Mouse (Mus musculus) bone marrow macrophage, adult 2 months (primary cell): ENCODE data around the gene Wdr24. TPM values are rescaled to one million over a fixed set of nuclear protein-coding genes. Genes with fewer than 3 reads are reported as not detected.
A peak's percentile ranks its signal among the peaks of the same experiment; 100 is the strongest.
"Not testable (repeated sequence)": the region's sequence is repeated elsewhere in the genome, so short reads cannot be mapped to it uniquely, and the experiment has no call there.

ENCODE experiments used
- H3K27ac ChIP-seq: 2 replicates; pipeline ENCODE4 v1.5.1; 2012; ENCODE audit warnings: low read depth, low read length; ENCODE audit not compliant: insufficient read depth
- H3K4me1 ChIP-seq: 2 replicates; pipeline ENCODE4 v1.6.1; 2012; ENCODE audit warnings: low read length; ENCODE audit not compliant: control insufficient read depth, insufficient read depth
- H3K4me3 ChIP-seq: 2 replicates; pipeline ENCODE4 v1.5.1; 2012; ENCODE audit warnings: mild to moderate bottlenecking, low read length, moderate library complexity; ENCODE audit not compliant: insufficient read depth
- CTCF ChIP-seq: IDR thresholded peaks from 2 replicates; pipeline ENCODE4 v1.5.1; 2012; ENCODE audit warnings: low read depth, mild to moderate bottlenecking, low read length, moderate library complexity
- POLR2A ChIP-seq: IDR thresholded peaks from 2 replicates; pipeline ENCODE4 v1.6.1; 2012; ENCODE audit warnings: mild to moderate bottlenecking, low read depth, low read length, borderline replicate concordance
- polyA plus RNA-seq: library from polyadenylated mRNA; stranded (reverse); fragments of >200 nt; gene quantifications from 2 replicates; pipeline ENCODE4 v1.2.4, GENCODE M21; 2012; ENCODE audit not compliant: missing spikeins, insufficient read depth, insufficient read length

Wdr24 gene
- polyA plus RNA-seq, 1 experiment = 14.0 TPM

- TF ChIP-seq CTCF (no peak), POLR2A (no peak)
- Histone ChIP-seq H3K4me3 (peak within 1 kb of the TSS; percentile 81), H3K4me1 (peaks cover 13% of the 10 kb centered on the region), H3K27ac (peak within 1 kb of the TSS; percentile 27)
These were observed 45.3 kb downstream of the Wdr24 start, which contains the start of gene Mcrip2 for GRCm38 (mm10) chr17:25868601-25869191. Gene Mcrip2 (minus strand): TSS chr17:25868764.

- no peak overlapping the region for H3K27ac ChIP-seq
- H3K4me3 ChIP-seq = no peak overlapping the region
- H3K4me1 ChIP-seq = peaks cover 18% of the 10 kb centered on the region
- TF ChIP-seq CTCF = no peak
- TF ChIP-seq POLR2A = no peak
These were observed 46.1 kb downstream of the Wdr24 start for GRCm38 (mm10) chr17:25869498-25869897.

GRCm38 (mm10) chr17:25869954-25870353, 46.5 kb downstream of the Wdr24 start:
- peaks cover 18% of the 10 kb centered on the region for H3K4me1 ChIP-seq
- H3K4me3 ChIP-seq = no peak overlapping the region
- no peak overlapping the region for H3K27ac ChIP-seq
- TF ChIP-seq POLR2A = no peak
- TF ChIP-seq CTCF = no peak

- not testable (repeated sequence) for H3K27ac ChIP-seq, H3K4me3 ChIP-seq
- H3K4me1 ChIP-seq = peaks cover 25% of the 10 kb centered on the region
These were observed 48.1 kb downstream of the Wdr24 start for GRCm38 (mm10) chr17:25871566-25871965.

GRCm38 (mm10) chr17:25872676-25873075, 49.2 kb downstream of the Wdr24 start:
- Histone ChIP-seq H3K4me3 (no peak overlapping the region), H3K27ac (no peak overlapping the region), H3K4me1 (peaks cover 22% of the 10 kb centered on the region)
- no peak for TF ChIP-seq POLR2A
- no peak for TF ChIP-seq CTCF

- H3K27ac ChIP-seq = no peak overlapping the region
These were observed 50.1 kb downstream of the Wdr24 start for GRCm38 (mm10) chr17:25873405-25874147.

GRCm38 (mm10) chr17:25874148-25874720, 50.8 kb downstream of the Wdr24 start:
- Histone ChIP-seq H3K27ac (no peak overlapping the region), H3K4me3 (peak overlapping the region; percentile 64), H3K4me1 (peaks cover 18% of the 10 kb centered on the region)
- TF ChIP-seq POLR2A = no peak
- TF ChIP-seq CTCF = no peak

More at GRCm38 (mm10) chr17:25873405-25874147, 50.1 kb downstream of the Wdr24 start:
- Histone ChIP-seq H3K4me3 (no peak overlapping the region; the same call in 1 of the 2 replicates), H3K4me1 (peaks cover 22% of the 10 kb centered on the region)
- TF ChIP-seq POLR2A (no peak), CTCF (no peak)

- peaks cover 18% of the 10 kb centered on the region for H3K4me1 ChIP-seq
- H3K27ac ChIP-seq = peak within 1 kb of the TSS; percentile 41
- TF ChIP-seq CTCF = no peak
- no peak for TF ChIP-seq POLR2A
- H3K4me3 ChIP-seq = peak within 1 kb of the TSS; percentile 74
These were observed 51.3 kb downstream of the Wdr24 start, which contains the start of gene Mettl26 for GRCm38 (mm10) chr17:25874721-25875170. Gene Mettl26 (plus strand): TSS chr17:25875074.

GRCm38 (mm10) chr17:25875171-25876136, 52.0 kb downstream of the Wdr24 start:
- H3K27ac ChIP-seq = peak overlapping the region; percentile 41
- TF ChIP-seq CTCF (no peak), POLR2A (no peak)
- peak overlapping the region; percentile 74 for H3K4me3 ChIP-seq
- peaks cover 18% of the 10 kb centered on the region for H3K4me1 ChIP-seq
